Mouse (Mus musculus) cortical plate, adult 2 months (tissue): ENCODE results near the gene Pign. TPM values are rescaled to one million over a fixed set of nuclear protein-coding genes. Genes with fewer than 3 reads are reported as not detected.

Experiments
- H3K27ac ChIP-seq: fragments of 200-500 bp; 2 replicates; pipeline ENCODE4 v1.5.1; 2012; ENCODE audit warnings: low read length, control low read depth, inconsistent platforms; ENCODE audit not compliant: insufficient read depth
- H3K4me1 ChIP-seq: fragments of 200-500 bp; 2 replicates; pipeline ENCODE4 v1.6.1; 2011; ENCODE audit warnings: low read length; ENCODE audit not compliant: control insufficient read depth, insufficient read depth
- H3K4me3 ChIP-seq: fragments of 200-500 bp; 2 replicates; pipeline ENCODE4 v1.5.1; 2011; ENCODE audit warnings: mild to moderate bottlenecking, low read length, control low read depth; ENCODE audit not compliant: insufficient read depth
- CTCF ChIP-seq: fragments of 200-500 bp; IDR thresholded peaks from 2 replicates; pipeline ENCODE4 v1.5.1; 2011; ENCODE audit warnings: mild to moderate bottlenecking, control low read depth, low read length; ENCODE audit not compliant: insufficient read depth; ENCODE audit errors: extremely low read depth
- POLR2A ChIP-seq: fragments of 200-500 bp; IDR thresholded peaks from 2 replicates; pipeline ENCODE4 v1.6.1; 2011; ENCODE audit warnings: mild to moderate bottlenecking, low read length, control low read depth; ENCODE audit not compliant: insufficient read depth; ENCODE audit errors: extremely low read depth
- polyA plus RNA-seq: library from polyadenylated mRNA; depleted of rRNA; stranded (reverse); fragments of >200 nt; gene quantifications from 2 replicates; pipeline ENCODE4 v1.2.3, GENCODE M21; 2012; rRNA removed

Pign gene
- polyA plus RNA-seq, result 18.4 and 19.7 TPM in 2 replicates

DNA sequence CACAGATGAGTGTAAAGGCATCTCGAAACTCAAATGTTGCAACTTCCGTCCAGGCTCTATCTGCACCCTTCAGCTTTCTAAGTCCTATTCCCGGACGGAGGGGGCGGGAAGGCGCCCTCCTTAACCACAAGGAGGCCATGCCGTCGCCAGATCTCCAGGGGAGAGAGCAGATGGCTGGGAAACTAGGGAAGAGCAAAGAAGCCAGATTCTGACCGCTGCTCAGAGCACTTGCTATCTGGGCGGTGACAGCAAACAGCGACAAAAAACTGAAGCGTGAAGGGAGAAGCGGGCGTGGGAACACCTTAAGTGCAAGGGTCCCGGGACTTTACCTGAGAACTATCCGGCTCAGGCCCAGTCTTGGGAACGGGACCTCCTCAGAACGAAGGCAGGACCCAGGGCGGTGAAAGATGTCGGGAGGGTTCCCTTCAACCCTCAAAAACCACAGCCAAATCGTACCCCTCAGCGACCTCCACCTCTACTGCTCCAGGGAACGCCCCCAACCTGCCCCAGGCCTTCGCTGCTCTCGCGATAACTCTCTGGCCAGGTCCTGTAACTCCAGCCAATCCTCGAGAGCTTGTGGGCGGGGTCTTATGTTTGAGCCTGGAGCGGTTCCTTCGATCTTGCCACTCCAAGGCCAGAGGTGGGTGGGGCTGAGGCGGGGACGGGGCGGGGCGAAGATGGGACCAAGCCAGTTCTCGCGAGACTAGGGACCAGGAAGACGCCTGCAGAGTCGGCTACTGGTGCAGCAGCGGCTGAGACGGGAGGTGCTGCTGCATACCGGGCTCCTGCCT is at the start of gene Pign, which contains the start of gene Relch:
Gene Pign (minus strand): TSS at position 507 of the 791 bp plus-strand sequence.
Gene Relch (plus strand): TSS at position 691 of the 791 bp plus-strand sequence.
- Histone ChIP-seq H3K27ac (peak within 1 kb of the TSS; percentile 22; the same call in 1 of the 2 replicates), H3K4me3 (peak within 1 kb of the TSS; percentile 83), H3K4me1 (peaks cover 5% of the 10 kb centered on the region)
- TF ChIP-seq CTCF (no peak), POLR2A (peak; percentile 83)

DNA sequence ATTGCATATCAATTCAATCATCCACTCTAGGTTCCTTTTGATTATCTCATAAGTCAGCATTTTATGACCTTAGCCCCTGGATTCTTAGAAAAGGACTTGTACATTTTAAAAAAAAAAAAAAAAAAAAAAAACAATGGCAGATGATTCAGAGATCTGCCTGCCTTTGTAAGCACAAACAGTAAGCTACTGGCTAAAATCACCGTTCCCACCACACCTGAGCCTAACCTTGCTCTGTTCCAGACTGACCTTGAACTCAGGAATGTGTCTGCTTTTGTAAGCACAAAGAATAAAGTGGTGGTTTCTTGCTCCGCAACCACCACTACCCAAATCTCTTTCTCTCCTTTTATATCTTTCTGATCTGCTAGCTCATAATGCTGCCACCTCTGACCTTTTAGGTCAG is 49.3 kb upstream of the Pign start:
- TF ChIP-seq POLR2A (no peak), CTCF (no peak)
- Histone ChIP-seq H3K4me1 (no peaks in the 10 kb centered on the region), H3K4me3 (no peak overlapping the region), H3K27ac (no peak overlapping the region)

DNA sequence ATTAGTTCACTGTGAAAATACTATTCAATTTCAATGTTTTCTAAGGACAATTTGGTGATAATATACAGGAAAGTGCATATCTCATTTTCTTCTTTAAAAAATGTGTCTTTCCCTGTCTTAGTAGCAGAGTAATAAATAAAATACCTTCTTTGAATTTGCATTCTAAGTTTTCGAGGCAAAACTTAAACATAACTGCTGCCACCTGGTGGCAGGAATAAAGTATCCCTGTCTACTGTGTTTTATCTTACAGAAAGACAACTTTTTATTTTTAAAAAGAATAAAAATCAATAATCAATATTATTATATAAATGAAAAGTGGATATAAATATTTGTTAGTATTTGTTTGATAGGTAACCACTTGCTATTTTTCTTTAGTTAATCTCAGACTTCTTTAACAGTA is 47.8 kb upstream of the Pign start:
- TF ChIP-seq POLR2A, result no peak
- no peak for TF ChIP-seq CTCF
- H3K4me1 ChIP-seq, result no peaks in the 10 kb centered on the region
- H3K4me3 ChIP-seq, result no peak overlapping the region
- H3K27ac ChIP-seq, result no peak overlapping the region

DNA sequence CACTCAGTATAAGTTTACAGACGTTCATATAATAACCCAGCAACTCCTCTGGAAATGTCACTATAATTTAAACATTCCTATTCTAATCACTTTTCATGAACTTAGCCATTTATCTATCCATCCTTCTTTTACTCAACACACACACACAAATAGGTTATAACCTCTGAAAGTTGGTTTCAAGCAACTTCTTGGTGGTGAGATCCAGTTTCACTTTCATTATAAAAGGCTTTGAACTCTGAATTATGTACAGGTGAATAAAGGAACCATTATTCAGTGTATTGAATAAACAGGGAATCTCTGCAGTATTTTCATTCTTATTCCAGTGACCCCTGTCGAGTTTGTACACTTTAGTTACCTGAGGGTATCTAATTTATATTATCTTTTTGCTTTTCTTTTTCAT is 45.9 kb upstream of the Pign start:
- H3K27ac ChIP-seq, result no peak overlapping the region
- H3K4me1 ChIP-seq, result no peaks in the 10 kb centered on the region
- H3K4me3 ChIP-seq, result no peak overlapping the region
- no peak for TF ChIP-seq POLR2A
- TF ChIP-seq CTCF, result no peak

DNA sequence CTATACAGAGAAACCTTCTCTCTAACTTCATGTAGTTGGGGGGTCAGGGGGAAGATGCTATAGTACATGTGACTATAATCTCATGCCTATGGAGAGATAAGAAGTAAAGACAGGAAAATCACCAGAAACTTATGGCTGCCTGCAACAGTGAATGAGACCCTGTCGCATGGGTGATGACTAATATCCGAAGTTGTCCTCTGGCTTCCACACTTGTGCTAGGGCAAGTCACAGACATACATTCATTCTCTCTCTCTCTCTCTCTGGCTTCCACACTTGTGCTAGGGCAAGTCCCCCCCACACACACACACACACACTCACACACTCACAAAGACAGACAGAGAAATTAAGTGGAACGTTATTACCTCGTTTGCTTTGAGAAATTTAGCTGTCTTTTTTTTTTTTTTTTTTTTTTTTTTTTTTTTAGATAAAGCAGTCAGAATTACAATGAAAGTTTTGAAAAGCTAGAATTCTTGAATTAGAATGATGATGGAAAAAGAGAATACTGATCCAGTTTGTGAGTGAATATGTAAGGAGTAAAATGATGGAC is 37.6 kb upstream of the Pign start:
- Histone ChIP-seq H3K27ac (no peak overlapping the region), H3K4me1 (no peaks in the 10 kb centered on the region), H3K4me3 (no peak overlapping the region)
- TF ChIP-seq POLR2A, result no peak
- TF ChIP-seq CTCF, result no peak

DNA sequence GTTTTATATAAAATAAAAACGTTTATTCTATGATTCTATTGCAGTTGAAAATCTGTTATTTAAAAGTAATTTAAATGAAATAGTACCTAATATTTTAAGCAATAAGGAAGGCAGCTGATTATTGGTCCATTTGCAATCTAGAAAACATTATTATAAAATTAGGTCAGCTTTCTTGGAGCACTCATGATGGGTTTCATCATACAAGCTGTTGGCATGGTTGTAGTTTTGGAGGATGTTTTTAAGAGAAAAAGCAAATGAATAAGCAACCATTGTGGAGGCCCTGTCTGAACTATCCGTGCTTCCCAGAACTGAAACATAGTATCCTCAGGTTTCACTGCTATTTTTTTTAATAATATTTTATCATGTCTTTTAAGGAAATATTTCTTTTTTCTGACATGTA is 32.1 kb upstream of the Pign start:
- Histone ChIP-seq H3K4me3 (no peak overlapping the region), H3K27ac (no peak overlapping the region), H3K4me1 (no peaks in the 10 kb centered on the region)
- TF ChIP-seq POLR2A, result no peak
- TF ChIP-seq CTCF, result no peak

DNA sequence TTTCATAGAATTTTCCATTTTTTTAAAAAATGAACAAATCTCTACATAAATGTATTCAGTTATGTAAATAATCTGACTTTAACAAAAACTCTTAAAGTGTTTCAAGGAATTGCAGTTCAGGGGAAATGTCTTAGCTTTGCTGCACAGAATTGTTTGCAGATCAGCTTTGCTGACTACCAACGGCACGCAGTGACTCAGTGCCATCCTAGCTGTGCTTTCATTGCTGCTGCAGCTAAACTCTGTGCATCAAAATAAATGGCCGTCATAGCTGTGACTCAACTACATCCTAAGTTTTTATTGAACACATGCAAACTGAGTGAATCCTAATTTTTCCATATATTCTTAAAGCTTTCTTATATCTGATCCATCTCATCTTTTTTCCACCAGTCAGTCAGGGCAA is 22.0 kb upstream of the Pign start:
- Histone ChIP-seq H3K4me3 (no peak overlapping the region), H3K4me1 (no peaks in the 10 kb centered on the region), H3K27ac (no peak overlapping the region)
- TF ChIP-seq CTCF, result no peak
- no peak for TF ChIP-seq POLR2A

DNA sequence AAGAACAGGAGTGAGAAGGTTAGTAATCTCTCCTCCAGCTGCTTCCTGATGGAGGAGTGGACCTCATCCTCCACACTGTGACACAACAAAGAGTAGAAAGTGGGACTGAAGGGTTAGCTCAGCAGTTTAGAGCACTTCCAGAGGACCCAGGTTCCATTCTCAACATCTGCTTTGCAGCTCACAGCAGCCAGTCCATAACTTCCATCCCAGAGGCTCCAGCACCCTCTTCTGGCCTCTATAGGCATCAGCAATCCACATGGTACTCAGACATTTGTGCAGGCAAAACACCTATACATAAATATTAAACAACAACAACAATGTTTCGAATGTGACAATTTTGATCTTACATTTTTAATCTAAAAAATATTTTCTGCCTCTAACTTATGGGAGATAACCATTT is 17.1 kb upstream of the Pign start:
- Histone ChIP-seq H3K4me1 (no peaks in the 10 kb centered on the region), H3K27ac (no peak overlapping the region), H3K4me3 (no peak overlapping the region)
- no peak for TF ChIP-seq POLR2A
- TF ChIP-seq CTCF, result peak; percentile 29; the same call in 1 of the 2 replicates

DNA sequence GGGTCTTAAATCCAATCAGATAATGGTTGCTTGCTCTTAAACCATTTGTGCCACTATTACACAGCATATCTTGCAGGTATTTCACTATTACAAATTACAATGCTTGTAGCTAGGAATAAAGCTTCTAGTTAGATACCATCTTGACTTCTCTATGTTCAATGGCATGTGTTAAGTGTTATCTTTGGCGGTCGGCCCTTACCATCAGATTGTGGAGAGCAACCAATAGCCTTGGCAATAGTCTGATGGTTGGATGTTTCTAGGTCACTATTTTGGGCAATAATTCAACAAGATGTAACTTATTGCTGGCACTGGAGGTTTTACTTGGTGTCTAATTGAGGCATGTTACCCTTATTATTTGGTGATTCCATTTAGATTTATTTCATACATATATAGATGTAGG is 11.3 kb upstream of the Pign start:
- TF ChIP-seq CTCF (no peak), POLR2A (no peak)

DNA sequence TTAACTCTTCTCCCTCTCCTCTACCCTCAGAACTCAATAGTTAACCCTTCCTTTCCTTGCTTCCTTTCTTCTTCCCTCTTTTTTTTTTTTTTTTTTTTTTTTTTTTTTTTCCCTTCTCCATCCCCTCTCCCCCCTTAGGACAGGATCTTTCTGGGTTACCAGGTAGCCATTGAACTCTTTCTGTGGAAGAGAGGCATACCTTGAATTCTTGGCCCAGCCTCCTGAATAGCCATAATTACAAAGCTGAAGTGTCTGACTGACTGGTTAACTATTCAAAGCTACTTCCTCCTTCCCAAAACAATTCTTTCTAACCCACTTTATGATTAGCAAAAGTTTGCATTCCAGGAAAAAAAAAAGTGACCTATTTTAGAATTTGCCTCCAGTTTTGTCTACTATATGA is 6.2 kb upstream of the Pign start:
- Histone ChIP-seq H3K4me3 (no peak overlapping the region), H3K4me1 (peaks cover 5% of the 10 kb centered on the region), H3K27ac (no peak overlapping the region)
- TF ChIP-seq POLR2A (no peak), CTCF (no peak)

More for the DNA sequence above, 11.3 kb upstream of the Pign start:
- Histone ChIP-seq H3K27ac (no peak overlapping the region), H3K4me1 (no peaks in the 10 kb centered on the region), H3K4me3 (no peak overlapping the region)
